Mouse (Mus musculus): ENCODE results near the gene Mvd.

Mvd gene

GRCm38 (mm10) chr8:122462510-122462909 lies 19.3 kb upstream of the Mvd start:
- no peak for TF ChIP-seq GATA4 (IDR thresholded peaks at IDR 0.05; ENCODE audit: insufficient replicate concordance, low read length)

GRCm38 (mm10) chr8:122461473-122462148 lies 18.4 kb upstream of the Mvd start:
- no peak for TF ChIP-seq GATA4 (IDR thresholded peaks at IDR 0.05; ENCODE audit: insufficient replicate concordance, low read length)

- no peak for TF ChIP-seq GATA4 (IDR thresholded peaks at IDR 0.05; ENCODE audit: insufficient replicate concordance, low read length)
Observed at GRCm38 (mm10) chr8:122460524-122461472, 17.6 kb upstream of the Mvd start, which contains the start of gene Snai3. Snai3 (minus strand) TSS chr8:122460733.

GRCm38 (mm10) chr8:122459990-122460389 lies 16.8 kb upstream of the Mvd start:
- TF ChIP-seq GATA4 (IDR thresholded peaks at IDR 0.05; ENCODE audit: insufficient replicate concordance, low read length), result no peak

- TF ChIP-seq GATA4 (IDR thresholded peaks at IDR 0.05; ENCODE audit: insufficient replicate concordance, low read length), result no peak
Observed at GRCm38 (mm10) chr8:122459218-122459900, 16.1 kb upstream of the Mvd start.

GRCm38 (mm10) chr8:122457171-122457570 lies 13.9 kb upstream of the Mvd start:
- TF ChIP-seq GATA4 (IDR thresholded peaks at IDR 0.05; ENCODE audit: insufficient replicate concordance, low read length), result no peak

GRCm38 (mm10) chr8:122454409-122454808 lies 11.2 kb upstream of the Mvd start:
- TF ChIP-seq GATA4 (IDR thresholded peaks at IDR 0.05; ENCODE audit: insufficient replicate concordance, low read length), result no peak

GRCm38 (mm10) chr8:122452154-122452553 lies 8.9 kb upstream of the Mvd start:
- no peak for TF ChIP-seq GATA4 (IDR thresholded peaks at IDR 0.05; ENCODE audit: insufficient replicate concordance, low read length)

GRCm38 (mm10) chr8:122451161-122451703 lies 8.0 kb upstream of the Mvd start:
- TF ChIP-seq GATA4 (IDR thresholded peaks at IDR 0.05; ENCODE audit: insufficient replicate concordance, low read length), result no peak

- no peak for TF ChIP-seq GATA4 (IDR thresholded peaks at IDR 0.05; ENCODE audit: insufficient replicate concordance, low read length)
Observed at GRCm38 (mm10) chr8:122445203-122445602, 2.0 kb upstream of the Mvd start.

- TF ChIP-seq GATA4 (IDR thresholded peaks at IDR 0.05; ENCODE audit: insufficient replicate concordance, low read length), result peak; percentile 65; the same call in 1 of the 2 replicates
Observed at GRCm38 (mm10) chr8:122444058-122444748, 981 bp upstream of the Mvd start.

GRCm38 (mm10) chr8:122442781-122443180 lies 441 bp downstream of the Mvd start:
- no peak for TF ChIP-seq GATA4 (IDR thresholded peaks at IDR 0.05; ENCODE audit: insufficient replicate concordance, low read length)

- TF ChIP-seq GATA4 (IDR thresholded peaks at IDR 0.05; ENCODE audit: insufficient replicate concordance, low read length), result no peak
Observed at GRCm38 (mm10) chr8:122442356-122442755, 866 bp downstream of the Mvd start.

GRCm38 (mm10) chr8:122441326-122441725 lies 1.9 kb downstream of the Mvd start:
- no peak for TF ChIP-seq GATA4 (IDR thresholded peaks at IDR 0.05; ENCODE audit: insufficient replicate concordance, low read length)

GRCm38 (mm10) chr8:122439336-122439735 lies 3.9 kb downstream of the Mvd start:
- no peak for TF ChIP-seq GATA4 (IDR thresholded peaks at IDR 0.05; ENCODE audit: insufficient replicate concordance, low read length)
